Mouse (Mus musculus) gastrocnemius, adult 8-10 months (tissue): Measurements from ENCODE around the gene Pitpnm2. TPM values are rescaled to one million over a fixed set of nuclear protein-coding genes. Genes with fewer than 3 reads are reported as not detected.

ENCODE experiments used
- DNase-seq, 2 experiments: peaks; one replicate each; pipeline ENCODE4 v3.0.0; 2022; ENCODE audit warnings: low spot score in 2 of 2
- total RNA-seq, 4 experiments: library from RNA; stranded (reverse); gene quantifications; 2 replicates each; pipeline ENCODE4 v1.2.4; 2022

Pitpnm2 gene
- total RNA-seq, 4 experiments from 2014 or later = 19.3 to 22.4 (median 20.8) TPM

- DNase-seq = peak; percentile 99
These were observed 153.8 kb downstream of the Pitpnm2 start, which contains the start of gene Abcb9 for GRCm38 (mm10) chr5:124095596-124096232. TSS of gene Abcb9 (minus strand) at chr5:124095798.

DNA sequence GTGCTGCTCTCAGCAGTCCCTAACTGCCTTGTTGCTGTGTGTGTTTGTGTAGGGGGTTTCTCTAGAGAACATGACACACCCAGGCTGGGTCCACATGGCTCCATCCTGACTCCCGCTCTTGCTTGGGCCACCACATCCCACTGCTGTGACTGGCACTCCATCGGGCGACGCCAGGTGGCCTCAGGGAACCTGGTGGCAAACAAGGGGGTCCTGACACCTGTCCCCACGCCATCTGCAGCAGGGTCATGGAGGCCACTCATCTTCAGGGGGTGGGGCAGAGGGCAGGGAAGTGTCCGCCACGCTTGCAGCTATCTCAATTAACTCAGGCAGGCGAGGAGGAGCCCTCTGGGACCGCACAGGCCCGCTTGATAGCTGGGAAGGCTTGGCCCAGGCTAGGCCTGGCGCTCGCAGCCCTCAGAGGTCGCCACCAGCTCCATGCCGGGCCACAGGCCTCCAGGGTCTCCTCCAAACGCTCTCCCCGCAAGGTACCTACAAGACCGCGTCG, 154.4 kb downstream of the Pitpnm2 start:
- no peak for DNase-seq

DNA sequence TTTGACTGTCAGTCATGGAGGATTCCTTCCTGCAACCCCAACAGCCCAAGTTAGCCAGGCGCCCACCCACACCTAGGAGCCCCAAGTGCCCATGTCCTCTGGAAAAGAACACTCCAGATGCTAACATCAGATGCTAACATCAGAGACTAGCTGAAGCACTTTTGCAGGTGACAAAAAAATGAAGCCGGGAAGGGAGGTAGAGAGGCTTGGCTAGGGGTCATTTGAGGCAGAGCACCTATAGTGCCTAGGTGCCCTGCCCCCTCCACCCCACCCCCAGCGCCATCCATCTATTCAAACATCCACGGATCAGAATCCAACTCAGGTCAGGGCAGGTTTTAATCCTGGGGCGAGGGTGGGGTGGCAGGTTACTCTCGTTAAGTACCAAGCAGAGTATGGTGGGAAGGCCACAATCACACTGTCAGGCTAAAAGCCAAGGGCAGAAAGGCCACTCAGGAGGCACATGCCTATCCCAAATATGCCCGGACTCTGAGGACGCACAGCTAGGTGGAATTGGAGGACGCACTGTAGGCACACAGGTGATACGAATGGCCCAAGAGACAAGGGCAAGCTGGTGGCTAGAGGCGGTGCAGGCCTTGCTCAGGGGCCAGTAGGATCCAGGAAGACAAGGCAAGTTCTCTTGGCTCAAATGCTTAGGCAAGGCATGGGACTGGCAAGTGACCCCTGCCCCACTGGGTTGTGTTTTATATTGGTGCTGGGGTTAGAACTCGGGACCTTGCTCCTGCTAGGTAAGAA, 155.5 kb downstream of the Pitpnm2 start:
- DNase-seq = no peak

DNA sequence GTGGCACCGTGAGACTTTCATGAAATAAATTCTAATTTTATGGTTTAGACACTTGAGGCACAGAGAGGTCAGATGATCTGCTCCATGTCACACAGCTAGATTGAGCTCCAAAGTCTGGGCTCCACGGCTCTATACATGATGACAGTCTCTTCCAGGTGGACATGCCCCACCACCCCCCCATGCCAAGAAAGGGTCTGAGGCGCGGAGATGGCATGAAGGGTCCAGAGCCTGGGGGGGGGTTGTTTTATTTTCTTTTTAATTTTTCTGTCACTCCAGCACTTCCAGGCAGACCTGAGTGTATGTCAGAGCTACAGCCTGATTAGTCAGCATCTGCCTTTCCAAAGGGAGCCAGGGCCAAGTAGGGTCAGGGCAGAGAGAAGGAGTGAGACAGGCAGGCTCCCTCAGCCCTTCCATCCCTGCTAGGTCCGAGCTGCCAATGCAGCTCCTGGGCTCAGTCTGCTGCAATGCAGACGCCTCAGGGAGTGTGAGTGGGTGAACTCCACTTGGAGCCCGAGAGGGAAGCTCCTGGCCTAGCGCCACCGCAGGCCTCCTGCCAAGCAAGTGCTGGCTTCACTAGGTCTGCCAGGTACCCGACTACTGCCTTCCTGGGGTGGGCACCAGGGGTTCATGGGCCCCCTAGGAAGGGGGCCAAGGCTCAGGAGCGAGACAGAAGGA, 156.3 kb downstream of the Pitpnm2 start:
- DNase-seq = peak in 1 of 2 experiments; percentile 52

DNA sequence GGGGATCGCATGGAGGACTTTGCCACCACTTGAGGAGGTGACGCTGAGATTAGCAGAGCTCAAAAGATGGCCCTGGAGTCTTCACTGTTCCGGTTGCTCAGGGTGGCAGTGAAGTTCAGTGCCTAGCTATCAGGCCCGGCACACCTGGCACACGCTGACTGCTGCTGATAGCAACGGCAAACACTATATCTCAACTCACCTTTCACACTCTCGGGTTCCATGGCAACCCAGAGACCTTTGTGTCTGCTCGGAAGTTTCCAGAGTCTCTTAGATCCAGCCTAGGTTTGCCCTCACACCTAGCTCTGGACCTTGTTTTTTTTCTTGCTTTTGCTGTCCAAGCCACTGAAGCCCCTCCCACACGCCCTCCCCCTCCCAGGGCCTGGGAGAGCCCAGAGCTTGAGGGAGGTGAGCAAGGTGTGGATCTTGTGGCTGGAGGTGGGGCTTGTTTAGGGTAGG, 157.6 kb downstream of the Pitpnm2 start:
- DNase-seq = no peak

DNA sequence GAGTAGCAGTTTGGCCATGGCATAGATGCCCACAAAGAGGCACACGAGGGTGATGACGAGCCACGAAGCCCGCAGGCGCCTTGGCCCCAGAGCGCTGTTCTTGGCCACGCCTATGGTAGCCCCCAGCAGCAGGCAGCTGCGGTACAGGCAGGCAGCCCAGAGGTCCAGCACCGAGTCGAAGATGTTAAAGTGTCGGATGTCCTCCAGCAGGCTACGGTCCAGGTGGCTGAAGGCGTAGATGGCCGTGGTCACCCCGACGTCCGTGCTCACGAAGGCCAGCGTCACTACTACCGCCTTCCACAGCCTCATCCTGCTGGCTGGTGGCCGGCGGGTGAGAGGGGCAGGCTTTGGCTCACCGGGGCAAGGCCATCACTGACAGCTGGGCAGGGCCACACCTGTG, 159.7 kb downstream of the Pitpnm2 start:
- DNase-seq = peak; percentile 21 to 58

DNA sequence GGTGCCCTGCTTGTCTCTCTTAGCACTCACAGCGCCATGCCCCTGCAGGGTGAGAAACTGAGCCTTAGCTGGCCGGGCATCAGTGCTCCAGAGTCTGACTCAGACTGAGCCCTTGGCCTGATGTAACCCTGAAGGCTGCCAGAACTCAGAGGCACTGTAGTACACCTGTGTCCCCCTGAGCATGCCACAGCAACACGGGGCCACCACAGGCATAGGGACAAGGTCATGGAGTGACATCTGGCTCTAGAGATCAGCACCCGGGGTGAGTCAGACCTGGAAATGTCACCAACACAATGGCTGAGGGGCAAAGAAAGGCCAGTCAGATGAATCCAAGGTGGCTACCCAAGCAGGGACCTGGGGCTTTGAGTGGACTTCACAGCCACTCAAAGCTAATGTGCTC, 162.7 kb downstream of the Pitpnm2 start:
- DNase-seq = no peak

DNA sequence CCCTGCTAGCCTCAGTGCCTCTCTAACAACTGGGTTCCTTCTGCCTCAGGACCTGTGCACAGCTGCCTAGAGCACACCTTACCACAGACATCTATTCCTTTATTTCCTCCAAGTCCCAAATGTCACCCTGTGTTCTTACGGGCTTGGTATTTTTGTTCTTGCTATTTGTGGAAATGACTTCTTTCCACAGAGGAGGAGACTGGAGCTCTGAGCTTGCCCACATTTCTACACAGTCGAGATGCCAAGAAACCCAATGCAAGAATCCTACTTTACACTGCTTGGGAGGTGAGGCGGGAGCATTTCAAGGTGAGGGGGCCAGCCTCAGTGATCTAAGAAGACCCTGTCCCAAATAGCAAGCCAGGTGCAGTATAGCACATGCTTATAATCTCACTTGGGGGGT, 164.0 kb downstream of the Pitpnm2 start:
- no peak for DNase-seq

DNA sequence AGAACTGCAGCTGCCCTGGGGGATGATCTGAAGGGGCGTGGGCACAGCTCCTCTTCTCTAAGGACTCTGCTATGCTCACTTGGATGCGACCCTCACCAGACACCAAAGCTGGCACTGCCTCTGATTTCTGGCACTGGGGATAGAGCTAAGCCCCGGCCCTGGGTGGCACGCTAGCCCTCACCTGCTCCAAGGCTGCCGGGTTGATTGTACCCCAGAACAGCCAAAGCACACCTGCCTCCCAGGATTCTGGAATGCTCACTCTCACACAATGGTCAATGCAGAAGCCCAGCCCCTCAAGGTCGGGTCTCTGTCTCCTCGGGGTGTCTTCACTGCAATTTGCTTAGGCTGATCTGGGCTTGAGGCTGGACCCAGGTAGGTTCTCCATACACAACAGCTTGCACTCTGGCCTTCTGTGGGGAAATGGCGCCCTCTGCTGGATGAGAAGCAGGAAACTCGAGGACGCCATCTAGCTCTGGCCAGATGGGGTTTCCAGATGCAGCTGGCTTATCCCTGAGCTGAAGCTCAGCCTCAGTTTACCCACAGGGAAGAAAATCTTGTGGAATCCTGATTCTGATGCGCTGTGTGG, 164.9 kb downstream of the Pitpnm2 start:
- peak; percentile 55 to 64 for DNase-seq

DNA sequence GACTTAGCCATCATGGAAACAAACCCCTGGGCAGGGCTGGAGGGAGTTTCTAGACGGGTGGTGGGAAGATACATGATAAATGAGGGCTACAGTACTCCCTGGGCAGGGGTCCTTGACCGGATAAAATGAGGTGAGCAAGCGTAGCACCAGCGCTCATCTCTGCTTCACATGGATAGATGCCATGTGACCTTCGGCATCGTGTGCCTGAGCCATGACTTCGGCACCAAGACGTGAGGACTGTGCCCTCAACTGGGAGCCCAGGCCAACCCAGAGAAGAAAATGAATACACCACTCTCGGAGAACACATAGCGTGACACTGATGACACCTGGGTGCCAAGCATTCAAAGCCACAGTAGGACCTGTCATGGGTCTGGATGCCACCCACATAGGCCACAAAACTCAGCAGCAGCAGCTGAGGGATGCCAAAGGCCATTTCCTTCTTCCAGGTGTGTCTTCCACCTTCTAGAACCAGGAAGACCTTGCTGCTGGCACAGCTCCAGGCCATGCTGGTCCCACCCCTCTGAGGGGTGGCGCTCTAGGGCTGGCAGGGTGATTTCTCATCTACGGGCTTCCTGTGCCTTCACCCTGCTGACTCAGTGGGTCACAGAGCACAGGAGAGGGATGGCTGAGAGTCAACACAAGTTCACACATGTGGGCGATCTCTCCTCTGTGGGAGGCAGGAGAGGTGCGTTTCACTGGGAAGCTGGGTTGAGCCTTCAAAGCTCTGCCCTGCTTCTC, 165.5 kb downstream of the Pitpnm2 start:
- no peak for DNase-seq

DNA sequence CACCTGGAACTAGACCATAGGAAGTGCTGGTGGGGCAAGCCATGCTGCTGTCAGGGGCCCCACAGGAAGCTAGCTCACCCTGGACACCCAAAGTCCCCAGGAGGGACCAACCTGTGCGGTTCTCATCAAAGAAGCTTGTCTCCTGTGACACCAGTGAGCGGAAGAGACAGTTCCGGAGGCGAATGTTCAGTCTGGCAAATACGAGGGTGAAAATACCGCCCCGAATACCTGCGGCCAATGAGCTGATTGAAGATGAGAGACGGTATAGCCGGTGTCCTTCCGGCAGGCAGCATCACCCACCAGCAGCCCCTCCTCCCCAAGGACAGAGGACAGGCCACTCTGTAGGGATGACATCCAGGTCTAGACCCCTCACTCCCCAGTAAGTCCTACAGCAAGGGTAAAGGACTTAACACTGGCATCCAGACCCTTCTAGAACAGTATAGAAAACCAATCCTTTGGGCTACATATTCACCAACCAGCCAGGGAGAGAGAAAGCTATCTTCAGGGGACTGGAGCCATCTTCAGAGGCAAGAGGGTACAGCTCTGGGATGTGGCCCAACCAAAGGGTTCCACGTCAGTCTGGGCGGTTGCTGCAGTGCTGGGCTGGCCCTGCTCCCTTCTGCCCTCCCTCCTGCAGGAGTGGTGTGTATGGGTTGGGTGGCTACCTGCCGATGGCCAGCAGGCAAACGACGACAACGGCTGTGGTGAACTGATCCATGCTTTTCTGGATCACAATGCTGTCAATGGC, 166.4 kb downstream of the Pitpnm2 start:
- DNase-seq = no peak

DNA sequence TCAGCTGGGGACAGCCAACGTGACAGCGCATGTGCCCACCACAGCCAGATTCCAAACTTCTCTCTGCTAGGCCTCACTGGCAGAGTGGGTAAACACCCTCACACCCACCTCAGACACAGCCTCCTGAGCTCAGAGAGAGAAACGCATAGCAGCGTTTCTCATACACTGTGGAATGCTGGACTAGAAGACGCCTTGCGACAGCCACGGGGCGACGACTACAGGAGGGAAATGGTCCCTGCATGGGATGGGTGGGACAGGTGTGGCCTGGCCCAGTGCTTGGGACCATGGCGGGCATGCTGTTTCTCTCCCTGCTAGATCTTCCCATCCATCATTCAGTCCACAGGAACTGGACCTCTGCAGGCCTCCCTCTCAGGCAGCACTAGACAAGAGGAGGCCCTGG, 167.1 kb downstream of the Pitpnm2 start:
- no peak for DNase-seq

DNA sequence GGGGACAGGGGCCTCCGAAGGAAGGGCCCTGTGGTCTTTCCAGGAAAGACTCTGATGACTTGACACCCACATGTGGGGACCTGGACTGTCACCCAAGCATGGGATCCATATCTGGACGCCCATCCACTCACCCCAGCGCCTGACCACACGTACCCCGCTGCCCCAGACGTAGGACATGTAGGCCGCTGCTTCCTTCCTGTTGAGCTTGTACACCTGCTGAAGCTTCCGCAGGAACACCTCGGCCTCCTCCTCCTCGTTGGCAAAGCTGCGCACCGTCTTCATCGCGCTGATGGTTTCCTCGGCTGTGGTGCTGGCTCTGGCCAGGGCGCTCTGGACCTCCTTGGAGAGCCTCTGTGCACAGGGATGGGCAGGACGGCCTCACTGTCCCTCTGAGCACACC, 169.7 kb downstream of the Pitpnm2 start:
- no peak for DNase-seq

GRCm38 (mm10) chr5:124078794-124079416, 170.7 kb downstream of the Pitpnm2 start:
- no peak for DNase-seq

- DNase-seq = no peak
These were observed 171.6 kb downstream of the Pitpnm2 start for GRCm38 (mm10) chr5:124077856-124078460.

DNA sequence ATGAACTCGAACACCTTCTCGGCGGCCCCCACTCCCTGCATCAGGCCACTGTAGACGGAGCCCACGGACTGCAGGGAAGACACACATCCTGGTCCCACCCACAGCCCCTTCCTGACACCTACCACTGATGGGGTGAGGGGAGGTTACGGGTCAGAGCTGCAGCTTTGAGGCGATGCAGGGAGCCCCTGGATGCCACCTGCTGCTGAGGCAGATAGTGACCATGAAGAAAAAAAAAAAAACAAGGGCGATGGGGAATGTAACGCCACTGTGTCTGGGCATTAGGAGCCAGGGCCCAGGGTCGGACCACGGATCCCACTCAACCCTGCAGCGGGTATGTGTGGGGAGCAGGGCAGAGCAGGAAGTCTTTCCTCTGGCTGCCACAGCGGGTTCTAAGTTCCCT, 172.3 kb downstream of the Pitpnm2 start:
- no peak for DNase-seq

DNA sequence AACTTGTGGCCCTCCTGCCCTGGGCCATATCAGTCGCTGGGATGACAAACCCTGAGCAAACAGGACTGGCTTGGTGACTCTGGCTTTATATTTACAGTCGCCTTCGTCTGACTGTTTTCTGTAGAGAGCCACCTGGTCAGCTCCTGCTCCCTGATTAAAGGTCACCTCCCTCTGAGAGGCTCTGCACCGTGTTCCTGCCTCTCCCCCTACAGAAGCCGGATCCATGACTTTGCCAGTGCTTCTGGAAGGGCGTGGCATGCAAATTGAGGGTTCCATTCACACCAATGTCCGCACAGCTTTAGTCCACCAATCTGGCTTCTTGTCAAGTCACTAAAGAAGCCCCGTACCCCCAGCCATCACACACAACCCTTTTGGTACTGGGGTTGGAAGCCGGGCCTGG, 173.0 kb downstream of the Pitpnm2 start:
- DNase-seq = no peak

DNA sequence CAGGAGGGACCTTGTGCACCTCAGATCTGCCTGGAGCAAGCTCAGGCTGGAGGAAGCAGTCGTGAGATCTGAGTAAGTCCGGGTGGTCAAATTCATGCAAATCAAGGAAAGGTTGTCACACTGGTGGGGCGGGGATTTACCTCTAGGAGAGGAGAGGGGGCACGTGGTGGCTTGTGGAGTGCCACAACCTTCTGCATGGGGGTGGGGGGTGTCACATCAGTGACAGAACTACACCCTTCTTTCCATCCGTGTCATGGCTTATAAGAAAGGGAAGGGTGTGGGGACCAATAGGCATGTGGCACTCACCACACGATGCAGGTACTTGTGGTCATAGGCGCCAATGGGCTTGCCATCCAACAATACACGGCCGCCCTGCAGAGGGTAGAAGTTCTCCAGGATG, 173.8 kb downstream of the Pitpnm2 start:
- no peak for DNase-seq

GRCm38 (mm10) chr5:124074845-124075307, 174.7 kb downstream of the Pitpnm2 start:
- DNase-seq = no peak
